Mouse (Mus musculus) MEL (cell line): Measurements from ENCODE around the gene Tnfrsf13b. TPM values are rescaled to one million over a fixed set of nuclear protein-coding genes. Genes with fewer than 3 reads are reported as not detected.

ENCODE experiments used
- DNase-seq: peaks from one replicate; pipeline ENCODE4 v3.0.0; 2011; ENCODE audit warnings: low read depth, low spot score
- H3K27ac ChIP-seq: 2 replicates; pipeline ENCODE4 v1.5.1; 2012; ENCODE audit warnings: low read depth, mild to moderate bottlenecking, control low read depth, low read length, moderate library complexity; ENCODE audit not compliant: control insufficient read depth
- H3K27me3 ChIP-seq, 2 experiments: fragments of 150-350 bp in 1 of 2; sonication (generic) in 1 of 2; 2 replicates each; pipeline ENCODE4 v1.6.1; 2012; ENCODE audit warnings: low read length in 2 of 2, mild to moderate bottlenecking in 2 of 2, improper control_type of control experiment in 1 of 2, moderate library complexity in 1 of 2; ENCODE audit not compliant: insufficient read depth in 2 of 2, control insufficient read depth in 1 of 2
- H3K36me3 ChIP-seq, 2 experiments: 2 replicates each; pipeline ENCODE4 v1.6.1; 2012 to 2014; ENCODE audit warnings: low read length in 2 of 2, improper control_type of control experiment in 1 of 2, inconsistent platforms in 1 of 2, mild to moderate bottlenecking in 1 of 2; ENCODE audit not compliant: insufficient read depth in 2 of 2, control insufficient read depth in 1 of 2
- H3K4me1 ChIP-seq, 2 experiments: fragments of 150-350 bp in 1 of 2; sonication (generic) in 1 of 2; 2 replicates each; pipeline ENCODE4 v1.6.1; 2012; ENCODE audit warnings: low read length in 2 of 2, improper control_type of control experiment in 1 of 2, mild to moderate bottlenecking in 1 of 2; ENCODE audit not compliant: insufficient read depth in 2 of 2, control insufficient read depth in 1 of 2
- H3K4me3 ChIP-seq, 2 experiments: fragments of 150-350 bp in 1 of 2; sonication (generic) in 1 of 2; 2 replicates each; pipeline ENCODE4 v1.5.1; 2012; ENCODE audit warnings: low read depth in 2 of 2, low read length in 2 of 2, mild to moderate bottlenecking in 2 of 2, moderate library complexity in 2 of 2, control low read depth in 1 of 2, improper control_type of control experiment in 1 of 2; ENCODE audit not compliant: control insufficient read depth in 1 of 2, insufficient read depth in 1 of 2
- H3K79me2 ChIP-seq: 2 replicates; pipeline ENCODE4 v1.6.1; 2012; ENCODE audit warnings: mild to moderate bottlenecking, low read length, moderate library complexity; ENCODE audit not compliant: control insufficient read depth, poor library complexity, insufficient read depth
- H3K9ac ChIP-seq: 2 replicates; pipeline ENCODE4 v1.6.1; 2012; ENCODE audit warnings: low read depth, mild to moderate bottlenecking, control low read depth, low read length, moderate library complexity; ENCODE audit not compliant: control insufficient read depth, poor library complexity, severe bottlenecking
- H3K9me3 ChIP-seq: fragments of 150-350 bp; sonication (generic); replicated peaks from 2 replicates; pipeline ENCODE4 v1.6.1; 2012; ENCODE audit warnings: mild to moderate bottlenecking, low read length, improper control_type of control experiment, moderate library complexity; ENCODE audit not compliant: insufficient read depth
- CHD2 ChIP-seq: IDR thresholded peaks from 2 replicates; pipeline ENCODE4 v1.6.1; 2011; ENCODE audit warnings: low read length, improper control_type of control experiment
- ELF1 ChIP-seq: IDR thresholded peaks from 2 replicates; pipeline ENCODE4 v1.6.1; 2014; ENCODE audit warnings: low read depth, mild to moderate bottlenecking, inconsistent platforms, low read length, improper control_type of control experiment, moderate library complexity
- GATA1 ChIP-seq: IDR thresholded peaks from 2 replicates; pipeline ENCODE4 v1.6.1; 2011; ENCODE audit warnings: low read depth, low read length, improper control_type of control experiment
- KAT2A ChIP-seq: conservative IDR thresholded peaks from 2 replicates; pipeline ENCODE4 v1.6.1; 2012; ENCODE audit warnings: low read depth, low read length, improper control_type of control experiment, inconsistent platforms
- MAFK ChIP-seq: IDR thresholded peaks from 2 replicates; pipeline ENCODE4 v1.6.1; 2011; ENCODE audit warnings: low read depth, mild to moderate bottlenecking, low read length, improper control_type of control experiment, borderline replicate concordance
- MAZ ChIP-seq: IDR thresholded peaks from 2 replicates; pipeline ENCODE4 v1.6.1; 2012; ENCODE audit warnings: low read depth, mild to moderate bottlenecking, inconsistent platforms, low read length, improper control_type of control experiment
- MYC ChIP-seq: IDR thresholded peaks from 2 replicates; pipeline ENCODE4 v1.6.1; 2011; ENCODE audit warnings: low read depth, mild to moderate bottlenecking, low read length, improper control_type of control experiment, moderate library complexity
- NELFE ChIP-seq: IDR thresholded peaks from 2 replicates; pipeline ENCODE4 v1.6.1; 2011; ENCODE audit warnings: low read depth, low read length, improper control_type of control experiment
- POLR2A ChIP-seq, 2 experiments: IDR thresholded peaks; 2 replicates each; pipeline ENCODE4 v1.6.1; 2011 to 2012; ENCODE audit warnings: low read length in 2 of 2, mild to moderate bottlenecking in 2 of 2, control low read depth in 1 of 2, improper control_type of control experiment in 1 of 2, low read depth in 1 of 2, moderate library complexity in 1 of 2; ENCODE audit not compliant: control insufficient read depth in 1 of 2, insufficient read depth in 1 of 2, poor library complexity in 1 of 2
- RAD21 ChIP-seq: IDR thresholded peaks from 2 replicates; pipeline ENCODE4 v1.6.1; 2011; ENCODE audit warnings: mild to moderate bottlenecking, low read depth, low read length, improper control_type of control experiment
- SIN3A ChIP-seq: IDR thresholded peaks from 2 replicates; pipeline ENCODE4 v1.6.1; 2012; ENCODE audit warnings: low read length, improper control_type of control experiment, inconsistent platforms
- TAL1 ChIP-seq: IDR thresholded peaks from 2 replicates; pipeline ENCODE4 v1.6.1; 2012; ENCODE audit warnings: mild to moderate bottlenecking, inconsistent platforms, low read length, moderate library complexity, mixed read lengths
- UBTF ChIP-seq: IDR thresholded peaks from 2 replicates; pipeline ENCODE4 v1.6.1; 2012; ENCODE audit warnings: low read depth, mild to moderate bottlenecking, inconsistent platforms, low read length, improper control_type of control experiment, moderate library complexity, borderline replicate concordance; ENCODE audit not compliant: insufficient read depth
- USF2 ChIP-seq, 2 experiments: IDR thresholded peaks; 2 replicates each; pipeline ENCODE4 v1.6.1; 2011 to 2012; ENCODE audit warnings: improper control_type of control experiment in 2 of 2, low read length in 2 of 2, borderline replicate concordance in 1 of 2, inconsistent platforms in 1 of 2, low read depth in 1 of 2, mild to moderate bottlenecking in 1 of 2; ENCODE audit not compliant: insufficient read depth in 1 of 2
- ZC3H11A ChIP-seq: IDR thresholded peaks from 2 replicates; pipeline ENCODE4 v1.6.1; 2012; ENCODE audit warnings: low read depth, mild to moderate bottlenecking, inconsistent platforms, low read length, improper control_type of control experiment
- ZMIZ1 ChIP-seq: IDR thresholded peaks from 2 replicates; pipeline ENCODE4 v1.6.1; 2012; ENCODE audit warnings: low read depth, mild to moderate bottlenecking, inconsistent platforms, low read length, improper control_type of control experiment, moderate library complexity
- polyA plus RNA-seq, 2 experiments: library from polyadenylated mRNA; stranded (reverse) in 1 of 2; unstranded in 1 of 2; fragments of >175 nt in 1 of 2; fragments of >200 nt in 1 of 2; gene quantifications; 2 replicates each; pipeline versions ENCODE4 v1.2.1 to v1.2.4; 2012; ENCODE audit warnings: low replicate concordance in 2 of 2, low read depth in 1 of 2; ENCODE audit not compliant: insufficient read length in 2 of 2, insufficient read depth in 1 of 2, missing spikeins in 1 of 2
- total RNA-seq: library from RNA; depleted of rRNA; stranded (reverse); fragments of 300-350 nt; gene quantifications from 2 replicates; pipeline ENCODE4 v1.2.3, GENCODE M21; 2012

Tnfrsf13b gene
- total and polyA plus RNA-seq, 3 experiments: 7.7 to 17.9 TPM; not detected in 1

DNA sequence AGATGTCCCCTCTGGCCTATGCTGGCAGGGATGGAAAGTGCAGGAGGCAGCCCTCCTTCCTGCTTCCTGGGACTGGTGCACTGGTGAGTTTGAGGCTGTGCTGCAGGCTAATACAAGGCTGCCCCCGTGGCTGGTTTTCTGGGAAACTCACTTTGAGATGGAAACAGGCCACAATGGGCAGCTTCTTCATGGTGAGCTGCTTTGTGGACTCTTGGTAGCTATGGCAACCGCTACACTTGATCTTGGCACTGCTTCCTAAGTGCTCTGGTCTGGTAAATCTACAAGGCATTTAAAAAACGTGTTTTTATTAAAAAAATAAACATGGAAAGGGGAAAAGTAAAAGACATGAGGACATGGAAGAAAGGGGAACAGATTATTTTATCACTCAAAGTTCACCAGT is 31.6 kb downstream of the Tnfrsf13b start:
- no peak overlapping the region for H3K4me3 ChIP-seq
- DNase-seq: no peak
- H3K4me1 ChIP-seq: no peaks in the 10 kb centered on the region
- no peak for TF ChIP-seq KAT2A
- TF ChIP-seq ZC3H11A: no peak
- H3K79me2 ChIP-seq: no peaks in the 10 kb centered on the region
- H3K9me3 ChIP-seq: no peaks in the 10 kb centered on the region
- H3K27me3 ChIP-seq: no peaks in the 10 kb centered on the region
- no peak overlapping the region for H3K27ac ChIP-seq
- peaks cover 0 to 9% of the 10 kb centered on the region in 2 experiments; a peak in 2 of 4 replicates for H3K36me3 ChIP-seq
- no peak overlapping the region for H3K9ac ChIP-seq

DNA sequence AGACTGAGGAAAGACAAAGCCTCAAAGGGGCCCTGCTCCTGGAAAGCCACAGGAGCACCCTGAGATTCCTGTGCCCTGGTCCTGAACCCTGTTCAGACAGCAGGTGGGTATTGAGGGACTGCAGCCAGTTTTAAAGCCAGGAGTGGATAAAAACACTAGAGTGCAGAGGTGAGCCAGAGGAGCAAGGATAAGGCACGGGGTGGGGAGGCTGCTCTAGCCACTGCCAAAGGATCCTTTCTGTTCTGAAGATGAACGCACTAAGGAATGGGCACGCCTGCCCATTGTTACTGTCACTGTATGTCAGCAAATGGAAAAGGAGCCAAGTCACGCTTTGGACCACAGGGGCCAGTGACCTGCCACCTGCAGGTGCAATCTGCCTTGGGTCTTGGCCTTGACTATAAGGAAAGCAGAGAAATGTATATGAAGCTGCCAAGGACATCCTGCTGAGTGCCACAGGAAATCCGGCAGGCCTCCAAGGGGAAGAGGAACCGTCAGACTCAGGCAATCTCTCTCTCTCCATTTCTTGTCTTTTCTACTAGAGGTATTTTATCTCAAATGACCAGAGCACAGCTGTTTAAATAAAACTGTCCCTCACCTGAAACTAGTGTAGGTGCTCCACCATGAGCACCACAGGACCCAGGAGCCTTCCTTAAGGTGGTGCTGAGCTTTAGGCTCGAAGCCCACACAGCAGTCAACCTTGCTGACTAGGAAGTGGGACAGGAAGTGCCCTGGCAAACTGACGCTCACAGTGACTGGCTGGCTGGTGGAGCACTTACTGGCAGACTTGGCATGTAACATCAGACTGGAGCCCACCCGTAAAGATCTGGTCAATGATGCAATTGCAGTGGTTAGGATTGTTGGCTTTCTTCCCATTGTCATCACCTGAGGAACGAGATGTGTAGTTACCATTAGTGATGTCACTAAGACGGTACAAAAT is 33.5 kb downstream of the Tnfrsf13b start:
- Histone ChIP-seq H3K27me3 (no peaks in the 10 kb centered on the region), H3K9ac (no peak overlapping the region), H3K9me3 (no peaks in the 10 kb centered on the region), H3K27ac (no peak overlapping the region), H3K79me2 (no peaks in the 10 kb centered on the region), H3K36me3 (peaks cover 0 to 8% of the 10 kb centered on the region in 2 experiments; a peak in 2 of 4 replicates), H3K4me1 (no peaks in the 10 kb centered on the region), H3K4me3 (no peak overlapping the region)
- no peak for TF ChIP-seq POLR2A (IDR thresholded peaks at IDR 0.05; ENCODE audit: control insufficient read depth in 1 of 2, insufficient read depth in 1 of 2, low read depth in 1 of 2, low read length in 2 of 2, poor library complexity in 1 of 2)
- no peak for TF ChIP-seq NELFE
- DNase-seq: no peak

DNA sequence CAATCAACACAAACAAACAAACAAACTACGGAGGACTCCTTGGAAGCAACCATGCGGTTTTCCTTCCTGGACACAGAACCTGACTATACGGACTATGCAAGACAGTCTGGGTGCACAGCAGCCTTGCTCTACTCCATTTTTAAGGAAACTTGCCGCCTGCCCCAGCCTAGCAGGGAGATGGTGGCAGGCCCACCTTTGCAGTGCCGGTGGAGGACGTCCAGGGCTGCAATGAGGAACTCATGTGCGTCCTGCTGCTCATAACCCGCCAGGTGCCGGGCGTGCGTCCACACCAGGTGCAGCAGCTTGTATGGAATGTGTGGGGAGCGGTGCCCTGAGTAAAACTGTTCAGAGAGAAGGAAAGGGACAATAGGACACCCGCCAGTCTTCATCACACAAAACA is 34.6 kb downstream of the Tnfrsf13b start:
- Histone ChIP-seq H3K36me3 (peaks cover 0 to 10% of the 10 kb centered on the region in 2 experiments; a peak in 2 of 4 replicates), H3K4me1 (no peaks in the 10 kb centered on the region), H3K9me3 (no peaks in the 10 kb centered on the region), H3K9ac (no peak overlapping the region), H3K79me2 (no peaks in the 10 kb centered on the region), H3K27me3 (no peaks in the 10 kb centered on the region), H3K27ac (no peak overlapping the region), H3K4me3 (no peak overlapping the region)
- no peak for DNase-seq
- TF ChIP-seq UBTF: no peak
- no peak for TF ChIP-seq ELF1
- TF ChIP-seq USF2 (IDR thresholded peaks at IDR 0.05; ENCODE audit: borderline replicate concordance in 1 of 2, insufficient read depth in 1 of 2, low read depth in 1 of 2, low read length in 2 of 2): no peak
- TF ChIP-seq POLR2A (IDR thresholded peaks at IDR 0.05; ENCODE audit: control insufficient read depth in 1 of 2, insufficient read depth in 1 of 2, low read depth in 1 of 2, low read length in 2 of 2, poor library complexity in 1 of 2): no peak
- TF ChIP-seq KAT2A: no peak
- TF ChIP-seq MYC: no peak
- TF ChIP-seq GATA1: no peak
- TF ChIP-seq CHD2: no peak
- TF ChIP-seq MAFK: no peak
- no peak for TF ChIP-seq ZMIZ1
- no peak for TF ChIP-seq RAD21
- no peak for TF ChIP-seq SIN3A
- no peak for TF ChIP-seq ZC3H11A
- no peak for TF ChIP-seq NELFE
- TF ChIP-seq TAL1: no peak
- TF ChIP-seq MAZ: no peak
